Mouse (Mus musculus): ENCODE data around the gene 1700129C05Rik.

The 1700129C05Rik gene

DNA sequence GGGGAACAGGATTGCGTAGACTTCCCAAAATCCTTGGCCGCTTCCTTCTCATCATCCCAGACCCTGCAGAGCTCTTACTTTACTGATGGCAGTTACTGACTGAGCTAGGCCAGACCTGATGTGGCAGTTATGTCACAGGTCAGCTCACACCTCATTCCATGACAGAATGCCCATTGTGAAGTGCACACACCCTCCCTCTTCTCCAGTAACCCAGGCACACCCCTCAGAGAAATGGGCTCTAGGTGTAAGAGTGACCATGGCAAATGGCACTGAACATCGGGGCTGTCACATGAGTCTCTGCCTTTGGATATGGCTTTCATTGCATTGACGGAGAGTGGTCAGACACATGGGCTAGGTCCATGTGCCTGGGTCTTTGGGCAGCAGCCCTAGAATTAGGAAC lies at the start of gene 1700129C05Rik:
Gene 1700129C05Rik (minus strand): TSS at position 101 of the 400 bp plus-strand sequence.
- DNase-seq (ENCODE audit: low read depth, low spot score), result no peak

DNA sequence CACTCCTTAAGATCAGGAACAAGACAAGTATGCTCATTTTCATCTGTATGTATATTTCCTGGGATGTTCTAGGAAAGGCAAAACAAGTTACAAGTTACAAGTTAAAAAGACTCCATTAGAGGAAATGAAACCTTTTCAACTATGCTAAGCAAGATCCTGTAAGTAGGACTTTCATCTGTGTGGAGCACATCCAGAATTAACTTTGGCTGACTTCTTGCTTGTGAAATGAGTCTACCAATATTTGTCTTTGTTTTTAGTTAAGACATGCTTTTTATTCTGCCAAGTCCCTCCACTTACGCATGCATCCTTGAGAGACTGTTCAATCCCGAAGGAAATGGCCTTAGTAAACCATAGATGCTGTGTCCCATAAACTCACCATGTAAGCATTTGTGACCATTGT lies 43.4 kb upstream of the 1700129C05Rik start:
- no peak for DNase-seq (ENCODE audit: low read depth, low spot score)

DNA sequence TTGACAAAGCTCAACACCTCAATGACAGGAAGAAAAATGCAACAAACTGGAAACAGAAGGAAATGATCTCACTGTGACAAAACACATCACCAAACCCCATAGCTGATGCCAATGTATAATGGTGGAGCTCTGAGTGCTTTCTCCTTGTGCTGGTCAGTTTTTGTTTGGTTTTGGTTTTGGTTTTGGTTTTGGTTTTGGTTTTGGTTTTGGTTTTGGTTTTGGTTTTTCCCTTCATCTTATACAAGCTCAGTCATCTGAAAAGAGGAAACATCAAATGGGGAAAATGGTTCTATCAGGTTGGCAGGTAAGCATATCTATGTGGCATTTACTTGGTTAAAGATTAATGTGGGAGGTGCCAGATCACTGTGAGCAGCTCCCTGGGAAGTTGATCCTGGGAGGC lies 42.8 kb upstream of the 1700129C05Rik start:
- DNase-seq (ENCODE audit: low read depth, low spot score), result no peak

GRCm38 (mm10) chr14:59182732-59183131 lies 40.0 kb upstream of the 1700129C05Rik start:
- DNase-seq (ENCODE audit: low read depth, low spot score), result no peak

DNA sequence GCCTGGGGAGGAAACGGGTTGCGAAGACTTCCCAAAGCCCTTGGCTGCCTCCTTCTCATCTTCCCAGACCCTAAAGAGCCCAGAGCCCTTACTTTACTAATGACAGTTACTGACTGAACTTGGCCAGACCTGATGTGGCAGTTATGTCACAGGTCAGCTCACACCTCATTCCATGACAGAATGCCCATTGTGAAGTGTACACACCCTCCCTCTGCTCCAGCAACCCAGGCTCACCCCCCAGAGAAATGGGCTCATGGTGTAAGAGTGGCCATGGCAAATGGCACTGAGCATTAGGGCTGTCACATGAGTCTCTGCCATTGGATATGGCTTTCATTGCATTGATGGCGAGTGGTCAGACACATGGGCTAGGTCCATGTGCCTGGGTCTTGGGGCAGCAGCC lies 36.0 kb upstream of the 1700129C05Rik start, which contains the start of gene Gm5142:
Gene Gm5142 (minus strand): TSS at position 101 of the 400 bp plus-strand sequence.
- DNase-seq (ENCODE audit: low read depth, low spot score), result no peak

DNA sequence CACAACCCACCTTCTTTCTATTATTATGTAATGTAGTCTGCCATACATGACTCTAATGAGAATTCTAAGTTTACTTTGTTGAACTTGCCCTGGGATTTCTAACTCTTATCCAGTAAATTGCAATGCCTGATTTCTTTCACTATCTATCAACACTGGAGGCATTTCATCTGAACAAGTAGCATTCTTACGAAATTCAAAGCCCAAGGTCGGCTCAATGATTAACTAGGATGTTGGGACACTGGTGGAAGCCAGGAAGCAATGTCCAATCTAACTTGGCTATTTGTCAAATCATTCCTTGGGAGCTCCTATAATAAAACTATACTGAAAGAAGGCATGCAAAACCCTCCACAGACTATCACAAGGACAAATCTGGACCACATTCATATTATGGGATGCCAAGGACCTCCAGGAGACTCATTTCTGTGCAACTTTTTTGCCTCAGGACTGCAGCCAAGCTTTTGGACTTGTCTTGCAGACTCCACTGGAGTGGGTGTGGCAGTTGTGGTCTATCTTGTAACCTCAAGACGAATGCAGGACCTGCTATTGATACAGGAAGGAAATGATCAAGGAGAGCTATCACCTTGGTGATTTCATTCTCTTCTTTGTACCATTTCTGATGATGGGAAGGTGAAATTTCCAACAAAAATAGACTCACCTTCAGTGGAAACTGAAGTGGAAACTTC lies 14.5 kb upstream of the 1700129C05Rik start:
- no peak for DNase-seq (ENCODE audit: low read depth, low spot score)

- no peak for DNase-seq (ENCODE audit: low read depth, low spot score)
Measured at GRCm38 (mm10) chr14:59155589-59155988, 12.9 kb upstream of the 1700129C05Rik start.

- DNase-seq (ENCODE audit: low read depth, low spot score), result no peak
Measured at GRCm38 (mm10) chr14:59114281-59114680, 28.4 kb downstream of the 1700129C05Rik start.

DNA sequence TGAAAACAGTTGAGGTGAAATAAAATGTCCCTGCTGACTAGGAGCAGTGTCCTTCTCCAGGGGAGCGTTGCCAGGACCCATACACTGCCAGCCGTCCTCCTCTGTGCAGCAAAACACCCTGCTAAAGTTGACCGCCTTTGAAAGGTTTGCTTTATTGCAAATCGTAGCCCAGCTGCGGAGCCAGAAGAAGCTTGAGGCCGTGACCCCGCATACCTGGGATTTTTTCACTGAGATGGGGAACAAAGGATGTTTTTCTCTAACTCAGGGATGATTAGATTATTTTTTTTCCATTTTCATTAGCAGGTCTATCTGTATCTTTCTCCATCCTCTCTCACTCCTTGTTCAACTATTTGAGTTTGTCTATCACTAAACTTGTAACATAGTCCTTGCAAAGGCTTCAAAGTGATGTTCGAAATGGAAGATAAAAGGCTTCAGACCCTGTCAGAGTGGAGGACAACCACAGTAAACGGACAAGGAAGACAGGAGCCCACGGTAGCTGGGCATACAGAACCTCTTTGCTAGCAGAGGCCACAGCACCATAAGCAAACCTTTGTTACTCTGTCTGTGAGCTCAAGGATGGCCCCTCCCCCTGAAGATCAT lies 38.6 kb downstream of the 1700129C05Rik start:
- no peak for DNase-seq (ENCODE audit: low read depth, low spot score)

GRCm38 (mm10) chr14:59093601-59094000 lies 49.1 kb downstream of the 1700129C05Rik start:
- DNase-seq (ENCODE audit: low read depth, low spot score), result no peak

GRCm38 (mm10) chr14:59084396-59084795 lies 58.3 kb downstream of the 1700129C05Rik start:
- peak; percentile 5 for DNase-seq (ENCODE audit: low read depth, low spot score)

Data from R1 (cell line).